9 mouse cellular contexts compared by ENCODE assay signal in genomic region chr2:58476956-58477715, GRCm38 (mm10). TPM values are rescaled to one million over a fixed set of nuclear protein-coding genes. Genes with fewer than 3 reads are reported as not detected.
DNase-seq lines count a peak whose midpoint lies in the region; ATAC-seq and TF ChIP-seq lines count a peak whose summit lies in the region.
"Had no signal": no experiment of that assay in that cellular context is flagged by ENCODE, and none has a peak within 500 bp of the region (broad histone marks: within the 10 kb centered on the region; RNA-seq: fewer than 3 reads in every experiment).

No protein-coding gene starts in this region.

- no peak overlapping the region for H3K27ac ChIP-seq in forebrain, embryonic 12.5 days
- H3K27ac ChIP-seq in lung, postnatal 0 days (ENCODE audit: low read length): no peak overlapping the region
- H3K27ac ChIP-seq: limb, embryonic 15.5 days had no signal

- TF ChIP-seq EP300 in lung, postnatal 0 days (IDR thresholded peaks at IDR 0.05): peak; percentile 28; the same call in 1 of the 2 replicates

- peaks cover 3% of the 10 kb centered on the region; the same call in 1 of the 2 replicates for H3K36me3 ChIP-seq in forebrain, embryonic 12.5 days (replicated peaks)
- H3K36me3 ChIP-seq in lung, postnatal 0 days (ENCODE audit: insufficient read depth, low read length): peaks cover 6% of the 10 kb centered on the region; the same call in 1 of the 2 replicates

- no peaks in the 10 kb centered on the region for H3K9me3 ChIP-seq in forebrain, embryonic 12.5 days
- no peaks in the 10 kb centered on the region for H3K9me3 ChIP-seq in lung, postnatal 0 days (ENCODE audit: low read length)
- H3K9me3 ChIP-seq: limb, embryonic 15.5 days had no signal

- peak; percentile 65 for DNase-seq in Muller cell, postnatal 12 days (ENCODE audit: inconsistent ontology term)
- peak; percentile 20 for DNase-seq in c-Kit-positive CD71-positive TER-119-negative erythroid progenitor cells, embryonic 14.5 days (ENCODE audit: low read depth)
- peak; percentile 93 for DNase-seq in heart, postnatal 4 days
- peak; percentile 70 to 93 for DNase-seq in layer of hippocampus, adult 18-20 months (ENCODE audit: low spot score in 2 of 2)
- peak; percentile 86 for DNase-seq in lung, postnatal 0 days (ENCODE audit: low spot score)
- DNase-seq in right cerebral cortex, adult 2 months (ENCODE audit: low spot score in 2 of 2): peak; percentile 90 to 92
- no peak for DNase-seq in T-cell, adult 2 months (ENCODE audit: low spot score)

- no peak overlapping the region for H3K4me2 ChIP-seq in forebrain, embryonic 12.5 days
- H3K4me2 ChIP-seq in lung, postnatal 0 days (replicated peaks; ENCODE audit: low read depth, low read length): no peak overlapping the region
- H3K4me2 ChIP-seq: limb, embryonic 15.5 days had no signal

- H3K27me3 ChIP-seq in forebrain, embryonic 12.5 days: no peaks in the 10 kb centered on the region
- no peaks in the 10 kb centered on the region for H3K27me3 ChIP-seq in lung, postnatal 0 days (replicated peaks; ENCODE audit: insufficient read depth, low read length)
- H3K27me3 ChIP-seq: limb, embryonic 15.5 days had no signal

- H3K4me3 ChIP-seq in forebrain, embryonic 12.5 days (replicated peaks): no peak overlapping the region
- no peak overlapping the region for H3K4me3 ChIP-seq in lung, postnatal 0 days (ENCODE audit: low read depth, low read length)
- H3K4me3 ChIP-seq: limb, embryonic 15.5 days had no signal

- peaks cover 13% of the 10 kb centered on the region; the same call in 1 of the 2 replicates for H3K4me1 ChIP-seq in forebrain, embryonic 12.5 days
- H3K4me1 ChIP-seq in lung, postnatal 0 days (ENCODE audit: insufficient read depth, low read depth, low read length): no peaks in the 10 kb centered on the region
- H3K4me1 ChIP-seq: limb, embryonic 15.5 days had no signal

- no peak overlapping the region for H3K9ac ChIP-seq in forebrain, embryonic 12.5 days
- no peak overlapping the region for H3K9ac ChIP-seq in lung, postnatal 0 days (replicated peaks; ENCODE audit: low read depth)
- H3K9ac ChIP-seq: limb, embryonic 15.5 days had no signal

- peak; percentile 81 for TF ChIP-seq CTCF in lung, postnatal 0 days (IDR thresholded peaks at IDR 0.05)

- 64% methylated on average over 12 of the region's 12 CpGs for WGBS in forebrain, embryonic 12.5 days
- 54% methylated on average over 12 of the region's 12 CpGs for whole genome bisulfite sequencing in lung, postnatal 0 days

- peak; percentile 74 for ATAC-seq in forebrain, embryonic 12.5 days (ENCODE audit: low FRiP score)
- peak; percentile 70 for ATAC-seq in lung, postnatal 0 days

RNA-seq across cellular contexts. Expression of gene Gm17409, which starts 7.2 kb away (rescaled TPM):
- 0.20 TPM in 1 of 2 replicates, not detected in the other for polyA plus RNA-seq in forebrain, embryonic 12.5 days (2016; fragmentation: Nextera tagmentation; extraction: Ambion mirVana)
- not detected for total RNA-seq in heart, postnatal 4 days (2021)
- not detected for total RNA-seq in layer of hippocampus, adult 18-20 months (2021)
- polyA plus RNA-seq in lung, postnatal 0 days (2015; fragmentation: Nextera tagmentation; extraction: Ambion mirVana): not detected in 2 replicates
- polyA plus RNA-seq: limb, embryonic 15.5 days had no signal
